Mouse (Mus musculus) gastrocnemius, postnatal 10 days (tissue): ENCODE results near the gene Gimap5. TPM values are rescaled to one million over a fixed set of nuclear protein-coding genes. Genes with fewer than 3 reads are reported as not detected.

Experiments used
- total RNA-seq, 2 experiments: library from RNA; stranded (reverse); gene quantifications; 2 replicates each; pipeline ENCODE4 v1.2.3; 2021

Gene Gimap5
- total RNA-seq, 2 experiments from 2014 or later: 4.9 to 7.4 TPM

Other genes starting within 250 kb of the Gimap5 start
- gene Atp6v0e2, start 208.6 kb upstream of the Gimap5 start, total RNA-seq: 10 to 100 TPM; 42.3 to 47.3 TPM
- gene Lrrc61, start 191.4 kb upstream of the Gimap5 start, total RNA-seq: 10 to 100 TPM; 11.9 to 14.1 TPM
- 10 to 100 TPM; 40.1 to 47.0 TPM for gene Rarres2, start 173.4 kb upstream of the Gimap5 start, total RNA-seq
- not detected for gene Gm45021, start 156.6 kb upstream of the Gimap5 start, total RNA-seq
- gene Repin1, start 152.3 kb upstream of the Gimap5 start, total RNA-seq: 10 to 100 TPM; 18.5 to 25.2 TPM
- 1 to 10 TPM in 1 of 2 experiments, not detected in 1; 5.4 TPM for gene Gm44965, start 152.3 kb upstream of the Gimap5 start, total RNA-seq
- gene Zfp775, start 144.1 kb upstream of the Gimap5 start, total RNA-seq: 1 to 10 TPM; 5.1 TPM
- gene AI854703, start 119.4 kb upstream of the Gimap5 start, total RNA-seq: under 1 TPM; 0.36 to 0.47 TPM
- 1 to 10 TPM; 4.0 to 7.4 TPM for gene Gimap8, start 99.0 kb upstream of the Gimap5 start, total RNA-seq
- gene Gimap9, start 70.1 kb upstream of the Gimap5 start, total RNA-seq: 1 to 10 TPM; 2.2 to 2.3 TPM
- 10 to 100 TPM; 13.5 to 16.5 TPM for gene Gimap4, start 61.6 kb upstream of the Gimap5 start, total RNA-seq
- gene Gimap6, start 38.0 kb upstream of the Gimap5 start, total RNA-seq: 10 to 100 TPM; 24.2 to 29.4 TPM
- 1 to 10 TPM; 2.1 to 5.2 TPM for gene Gm28053, start 27.6 kb upstream of the Gimap5 start, total RNA-seq
- not detected for gene Gimap7, start 27.6 kb upstream of the Gimap5 start, total RNA-seq
- 1 to 10 TPM; 7.9 to 9.1 TPM for gene Gimap1, start 7.1 kb upstream of the Gimap5 start, total RNA-seq
- gene Gimap3, start 24.7 kb downstream of the Gimap5 start, total RNA-seq: under 1 TPM; 0.16 to 0.20 TPM
- 10 to 100 TPM; 10.8 to 15.2 TPM for gene Tmem176a, start 94.7 kb downstream of the Gimap5 start, total RNA-seq
- 10 to 100 TPM; 32.9 to 45.7 TPM for gene Tmem176b, start 95.3 kb downstream of the Gimap5 start, total RNA-seq
- not detected for gene Aoc1, start 126.7 kb downstream of the Gimap5 start, total RNA-seq
- not detected for gene 1600015I10Rik, start 183.7 kb downstream of the Gimap5 start, total RNA-seq
- gene Doxl2, start 228.8 kb downstream of the Gimap5 start, total RNA-seq: not detected
- not detected for gene Svs1, start 240.7 kb downstream of the Gimap5 start, total RNA-seq